Mouse (Mus musculus) heart, postnatal 0 days (tissue): ENCODE data around the gene Shpk. TPM values are rescaled to one million over a fixed set of nuclear protein-coding genes. Genes with fewer than 3 reads are reported as not detected.
A peak's percentile ranks its signal among the peaks of the same experiment; 100 is the strongest.

Experiments
- ATAC-seq: fragments of 200-750 bp; cut with Nextera tagmentation; 2 replicates; pipeline ENCODE4 v1.8.0; 2017; ENCODE audit warnings: low read depth, moderate number of reproducible peaks, moderate library complexity; ENCODE audit not compliant: insufficient read depth
- DNase-seq: peaks from one replicate; pipeline ENCODE4 v3.0.0-alpha.2; 2016; ENCODE audit warnings: low spot score
- H3K27ac ChIP-seq: fragments of 300-500 bp; sonication (generic); 2 replicates; pipeline ENCODE4 v1.5.1; 2014; ENCODE audit warnings: low read depth, mild to moderate bottlenecking
- H3K27me3 ChIP-seq: fragments of 300-500 bp; sonication (generic); 2 replicates; pipeline ENCODE4 v1.6.1; 2014; ENCODE audit warnings: low read length, mixed read lengths; ENCODE audit not compliant: control insufficient read depth, insufficient read depth
- H3K36me3 ChIP-seq: fragments of 300-500 bp; sonication (generic); replicated peaks from 2 replicates; pipeline ENCODE4 v1.6.1; 2014; ENCODE audit warnings: low read length, mixed read lengths; ENCODE audit not compliant: control insufficient read depth, insufficient read depth
- H3K4me1 ChIP-seq: fragments of 300-500 bp; sonication (generic); 2 replicates; pipeline ENCODE4 v1.6.1; 2014; ENCODE audit warnings: antibody characterized with exemption; ENCODE audit not compliant: control insufficient read depth, insufficient read depth
- H3K4me2 ChIP-seq: fragments of 300-500 bp; sonication (generic); 2 replicates; pipeline ENCODE4 v1.6.1; 2014; ENCODE audit warnings: low read depth, mild to moderate bottlenecking, low read length, moderate library complexity
- H3K4me3 ChIP-seq: fragments of 300-500 bp; sonication (generic); 2 replicates; pipeline ENCODE4 v1.5.1; 2014; ENCODE audit warnings: low read depth, low read length
- H3K9ac ChIP-seq: fragments of 300-500 bp; sonication (generic); replicated peaks from 2 replicates; pipeline ENCODE4 v1.6.1; 2014; ENCODE audit warnings: low read depth, low read length, mixed read lengths
- H3K9me3 ChIP-seq: fragments of 300-500 bp; sonication (generic); replicated peaks from 2 replicates; pipeline ENCODE4 v1.6.1; 2016; ENCODE audit warnings: low read length; ENCODE audit not compliant: control insufficient read depth
- CTCF ChIP-seq: IDR thresholded peaks from 2 replicates; pipeline ENCODE4 v1.5.1; 2016; ENCODE audit warnings: antibody characterized with exemption, control low read depth, low read depth
- EP300 ChIP-seq: IDR thresholded peaks from 2 replicates; pipeline ENCODE4 v1.6.1; 2016; ENCODE audit warnings: antibody characterized with exemption, low read depth
- WGBS: fragments of 180-500 bp; shearing (Covaris S2); extraction: QIAGEN DNeasy Blood & Tissue Kit; methylation state at CpG from one replicate; pipeline ENCODE4 v1.1.7; 2014; 5-methylcytosine and 5-hydroxymethylcytosine counted together
- polyA plus RNA-seq: library from polyadenylated mRNA; unstranded; fragments of >200 nt; fragmentation: Nextera tagmentation; extraction: Ambion mirVana; gene quantifications from 2 replicates; pipeline ENCODE4 v1.2.1, GENCODE M21; 2015
- total RNA-seq: library from RNA; depleted of rRNA; stranded (reverse); fragments of >200 nt; gene quantifications from 2 replicates; pipeline ENCODE4 v1.2.3, GENCODE M21; 2014; ENCODE audit warnings: low replicate concordance

Gene Shpk
- total and polyA plus RNA-seq, 2 experiments from 2014 or later = 0.08 to 0.77 TPM

GRCm38 (mm10) chr11:73176186-73176585, 23.1 kb upstream of the Shpk start:
- Histone ChIP-seq H3K9ac (peak overlapping the region; percentile 83), H3K4me2 (peak overlapping the region; percentile 86), H3K27me3 (no peaks in the 10 kb centered on the region), H3K4me3 (peak overlapping the region; percentile 77), H3K9me3 (no peaks in the 10 kb centered on the region), H3K27ac (peak overlapping the region; percentile 97), H3K36me3 (peaks cover 20% of the 10 kb centered on the region), H3K4me1 (peaks cover 30% of the 10 kb centered on the region; the same call in 1 of the 2 replicates)
- TF ChIP-seq EP300 (no peak), CTCF (no peak)
- whole genome bisulfite sequencing = 2% methylated on average over 15 of the region's 15 CpGs
- DNase-seq (no peak), ATAC-seq (no peak)

DNA sequence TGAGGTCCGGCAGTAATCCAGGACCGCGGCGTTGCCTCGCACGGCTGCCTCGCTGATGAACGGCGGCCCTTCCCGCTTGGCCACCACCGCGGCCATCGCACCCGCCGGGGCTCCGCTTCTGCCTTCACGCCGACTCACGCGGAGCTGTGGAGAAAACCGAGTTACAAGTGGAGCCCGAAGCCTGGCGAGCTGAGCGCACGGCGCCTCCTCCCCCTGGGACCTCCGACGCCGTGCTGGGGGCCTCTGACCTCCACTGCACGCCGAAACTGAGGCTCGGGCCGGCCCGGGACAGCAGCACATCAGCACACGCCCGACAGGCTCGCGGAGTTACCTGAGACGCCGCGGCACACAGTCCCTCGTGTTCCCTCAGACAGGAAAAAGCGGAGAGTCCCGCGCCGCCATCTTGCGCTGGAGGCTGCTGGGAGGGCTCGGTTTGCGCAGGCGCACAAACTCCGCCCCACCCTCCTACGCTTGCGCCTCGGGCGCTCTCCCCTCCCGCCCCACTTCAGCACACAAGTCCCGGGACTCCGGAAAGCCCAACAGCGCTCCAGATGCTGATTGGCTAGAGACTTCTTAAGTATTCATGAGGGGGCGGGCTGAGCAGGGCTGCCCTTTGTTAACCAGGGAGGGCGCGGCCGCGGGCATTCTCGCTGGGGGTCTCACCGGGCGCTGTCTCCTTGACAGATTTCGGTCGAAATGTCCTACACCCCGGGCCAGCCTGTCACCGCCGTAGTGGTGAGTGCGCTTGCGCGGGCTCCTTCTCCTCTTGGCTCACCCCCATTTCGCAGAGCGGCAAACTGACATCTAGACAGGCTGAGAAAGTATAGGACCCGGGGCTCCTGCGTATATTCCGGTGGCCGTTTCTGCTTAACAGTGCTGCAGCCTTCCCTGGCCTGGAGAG, 22.4 kb upstream of the Shpk start, which contains the start of the genes Emc6 and Tax1bp3:
Emc6 (minus strand) TSS at position 430 of the 901 bp plus-strand sequence.
Tax1bp3 (plus strand) TSS at position 476 of the 901 bp plus-strand sequence.
- under 1% methylated on average over 71 of the region's 81 CpGs for WGBS

GRCm38 (mm10) chr11:73177509-73177875, 21.8 kb upstream of the Shpk start:
- peak overlapping the region; percentile 77 for H3K4me3 ChIP-seq
- H3K36me3 ChIP-seq = peaks cover 26% of the 10 kb centered on the region
- H3K27me3 ChIP-seq = no peaks in the 10 kb centered on the region
- H3K4me1 ChIP-seq = peaks cover 22% of the 10 kb centered on the region; the same call in 1 of the 2 replicates
- H3K9ac ChIP-seq = peak overlapping the region; percentile 77
- H3K27ac ChIP-seq = peak overlapping the region; percentile 97
- no peaks in the 10 kb centered on the region for H3K9me3 ChIP-seq
- WGBS = under 1% methylated on average over 28 of the region's 28 CpGs
- peak; percentile 2; the same call in 1 of the 2 replicates for TF ChIP-seq CTCF
- no peak for TF ChIP-seq EP300
- peak; percentile 90 for ATAC-seq
- peak overlapping the region; percentile 77 for H3K4me2 ChIP-seq
- peak; percentile 89 for DNase-seq

More for the DNA sequence above, 22.4 kb upstream of the Shpk start, which contains the start of the genes Emc6 and Tax1bp3:
- Histone ChIP-seq H3K4me1 (peaks cover 28% of the 10 kb centered on the region; the same call in 1 of the 2 replicates), H3K4me3 (peak within 1 kb of the TSS; percentile 77), H3K4me2 (peak within 1 kb of the TSS; percentile 86), H3K27ac (peak within 1 kb of the TSS; percentile 97), H3K9me3 (no peaks in the 10 kb centered on the region), H3K36me3 (peaks cover 21% of the 10 kb centered on the region), H3K27me3 (no peaks in the 10 kb centered on the region), H3K9ac (peak within 1 kb of the TSS; percentile 83)
- DNase-seq (peak; percentile 99), ATAC-seq (peak; percentile 97)
- TF ChIP-seq EP300 (peak; percentile 23; the same call in 1 of the 2 replicates), CTCF (no peak)

- TF ChIP-seq CTCF (no peak), EP300 (no peak)
- peak overlapping the region; percentile 77 for H3K4me3 ChIP-seq
- no peak for DNase-seq
- ATAC-seq = no peak
- H3K9me3 ChIP-seq = no peaks in the 10 kb centered on the region
- H3K4me1 ChIP-seq = peaks cover 20% of the 10 kb centered on the region; the same call in 1 of the 2 replicates
- H3K27me3 ChIP-seq = no peaks in the 10 kb centered on the region
- peaks cover 28% of the 10 kb centered on the region for H3K36me3 ChIP-seq
- peak overlapping the region; percentile 77 for H3K4me2 ChIP-seq
- peak overlapping the region; percentile 97 for H3K27ac ChIP-seq
- peak overlapping the region; percentile 77 for H3K9ac ChIP-seq
- WGBS = 0% methylated on average over 2 of the region's 2 CpGs
These were observed 21.4 kb upstream of the Shpk start for GRCm38 (mm10) chr11:73177895-73178294.

GRCm38 (mm10) chr11:73185872-73186615, 13.2 kb upstream of the Shpk start:
- Histone ChIP-seq H3K36me3 (peaks cover 66% of the 10 kb centered on the region), H3K4me2 (no peak overlapping the region), H3K27me3 (no peaks in the 10 kb centered on the region), H3K4me3 (no peak overlapping the region), H3K9me3 (no peaks in the 10 kb centered on the region), H3K4me1 (no peaks in the 10 kb centered on the region), H3K27ac (no peak overlapping the region), H3K9ac (no peak overlapping the region)
- 0 out of 2 replicates have a peak, but pooled peaks have one; percentile 17 for ATAC-seq
- no peak for TF ChIP-seq CTCF
- TF ChIP-seq EP300 = no peak
- no peak for DNase-seq
- WGBS = 85% methylated on average over 10 of the region's 10 CpGs
